ENCODE assay signal across 21 mouse cellular contexts in genomic region chr2:170748901-170749300, GRCm38 (mm10). TPM values are rescaled to one million over a fixed set of nuclear protein-coding genes. Genes with fewer than 3 reads are reported as not detected.
DNase-seq lines count a peak whose midpoint lies in the region; ATAC-seq and TF ChIP-seq lines count a peak whose summit lies in the region.
"Had no signal": no experiment of that assay in that cellular context is flagged by ENCODE, and none has a peak within 500 bp of the region (broad histone marks: within the 10 kb centered on the region; RNA-seq: fewer than 3 reads in every experiment).

No protein-coding gene starts in this region.

- H3K4me3 ChIP-seq in hindbrain, embryonic 13.5 days, result no peak overlapping the region
- no peak overlapping the region for H3K4me3 ChIP-seq in hindbrain, embryonic 10.5 days
- no peak overlapping the region for H3K4me3 ChIP-seq in midbrain, postnatal 0 days (ENCODE audit: low read depth, low read length)
- no peak overlapping the region for H3K4me3 ChIP-seq in midbrain, embryonic 13.5 days (replicated peaks)
- no peak overlapping the region for H3K4me3 ChIP-seq in hindbrain, postnatal 0 days (ENCODE audit: low read length)
- no peak overlapping the region for H3K4me3 ChIP-seq in kidney, embryonic 16.5 days (ENCODE audit: low read length)
- H3K4me3 ChIP-seq: embryonic facial prominence, embryonic 10.5 days; heart, embryonic 13.5 days had no signal

- DNase-seq in cerebellum, postnatal 14 days, result peak; percentile 61
- DNase-seq in cerebellum, postnatal 36 days, result no peak
- DNase-seq in hindbrain, embryonic 10.5 days (ENCODE audit: low spot score), result no peak
- peak; percentile 42 for DNase-seq in midbrain, postnatal 0 days (ENCODE audit: low spot score)
- peak; percentile 52 for DNase-seq in hindbrain, postnatal 0 days (ENCODE audit: low spot score)
- DNase-seq: adrenal gland, adult 2 months; adrenal gland, postnatal 25 days; cerebellum, adult 2 months; gastrocnemius, postnatal 36 days; heart, adult 11 months; heart, postnatal 36 days; kidney, adult 2 months had no signal

- H3K27me3 ChIP-seq in hindbrain, embryonic 13.5 days, result no peaks in the 10 kb centered on the region
- H3K27me3 ChIP-seq in hindbrain, embryonic 10.5 days (ENCODE audit: insufficient read depth, poor library complexity, severe bottlenecking), result no peaks in the 10 kb centered on the region
- no peaks in the 10 kb centered on the region for H3K27me3 ChIP-seq in midbrain, postnatal 0 days (ENCODE audit: insufficient read depth, low read length)
- no peaks in the 10 kb centered on the region for H3K27me3 ChIP-seq in midbrain, embryonic 13.5 days
- H3K27me3 ChIP-seq in hindbrain, postnatal 0 days (ENCODE audit: insufficient read depth, low read length), result no peaks in the 10 kb centered on the region
- no peaks in the 10 kb centered on the region for H3K27me3 ChIP-seq in kidney, embryonic 16.5 days (ENCODE audit: insufficient read depth, low read length)
- H3K27me3 ChIP-seq: heart, embryonic 13.5 days; Patski had no signal

- H3K36me3 ChIP-seq in hindbrain, embryonic 13.5 days, result no peaks in the 10 kb centered on the region
- H3K36me3 ChIP-seq in hindbrain, embryonic 10.5 days, result no peaks in the 10 kb centered on the region
- no peaks in the 10 kb centered on the region for H3K36me3 ChIP-seq in midbrain, postnatal 0 days (ENCODE audit: insufficient read depth, low read length)
- H3K36me3 ChIP-seq in midbrain, embryonic 13.5 days, result no peaks in the 10 kb centered on the region
- no peaks in the 10 kb centered on the region for H3K36me3 ChIP-seq in hindbrain, postnatal 0 days (ENCODE audit: insufficient read depth, low read length)
- no peaks in the 10 kb centered on the region for H3K36me3 ChIP-seq in kidney, embryonic 16.5 days (ENCODE audit: insufficient read depth, low read length)
- H3K36me3 ChIP-seq: embryonic facial prominence, embryonic 10.5 days; heart, embryonic 13.5 days had no signal

- no peak for TF ChIP-seq CTCF in midbrain, postnatal 0 days (IDR thresholded peaks at IDR 0.05)
- TF ChIP-seq CTCF in hindbrain, postnatal 0 days (IDR thresholded peaks at IDR 0.05; ENCODE audit: low read depth), result no peak

- no peaks in the 10 kb centered on the region for H3K9me3 ChIP-seq in hindbrain, embryonic 13.5 days
- peaks cover 4% of the 10 kb centered on the region; the same call in 1 of the 2 replicates for H3K9me3 ChIP-seq in hindbrain, embryonic 10.5 days
- H3K9me3 ChIP-seq in midbrain, postnatal 0 days (ENCODE audit: low read length), result no peaks in the 10 kb centered on the region
- no peaks in the 10 kb centered on the region for H3K9me3 ChIP-seq in midbrain, embryonic 13.5 days
- no peaks in the 10 kb centered on the region for H3K9me3 ChIP-seq in hindbrain, postnatal 0 days (ENCODE audit: low read length)
- no peaks in the 10 kb centered on the region for H3K9me3 ChIP-seq in kidney, embryonic 16.5 days (ENCODE audit: low read length)

- H3K9ac ChIP-seq in hindbrain, embryonic 13.5 days, result no peak overlapping the region
- no peak overlapping the region for H3K9ac ChIP-seq in midbrain, postnatal 0 days (replicated peaks; ENCODE audit: low read length, poor library complexity, severe bottlenecking)
- H3K9ac ChIP-seq in midbrain, embryonic 13.5 days (replicated peaks), result no peak overlapping the region
- H3K9ac ChIP-seq in hindbrain, postnatal 0 days (replicated peaks; ENCODE audit: low read length), result no peak overlapping the region
- no peak overlapping the region for H3K9ac ChIP-seq in kidney, embryonic 16.5 days (replicated peaks; ENCODE audit: low read length)
- H3K9ac ChIP-seq: heart, embryonic 13.5 days had no signal

- 74% methylated on average over 3 of the region's 3 CpGs for WGBS in hindbrain, embryonic 13.5 days
- 89% methylated on average over 3 of the region's 3 CpGs for WGBS in hindbrain, embryonic 10.5 days
- 64% methylated on average over 3 of the region's 3 CpGs for WGBS in midbrain, postnatal 0 days
- WGBS in midbrain, embryonic 13.5 days, result 73% methylated on average over 3 of the region's 3 CpGs
- WGBS in hindbrain, postnatal 0 days, result 40% methylated on average over 3 of the region's 3 CpGs
- WGBS in kidney, embryonic 16.5 days, result 79% methylated on average over 3 of the region's 3 CpGs

- H3K4me2 ChIP-seq in hindbrain, embryonic 13.5 days, result no peak overlapping the region
- no peak overlapping the region for H3K4me2 ChIP-seq in midbrain, postnatal 0 days (ENCODE audit: low read depth, low read length, poor library complexity, severe bottlenecking)
- H3K4me2 ChIP-seq in midbrain, embryonic 13.5 days (replicated peaks), result no peak overlapping the region
- no peak overlapping the region for H3K4me2 ChIP-seq in hindbrain, postnatal 0 days (ENCODE audit: low read depth, low read length)
- no peak overlapping the region for H3K4me2 ChIP-seq in kidney, embryonic 16.5 days (replicated peaks; ENCODE audit: low read depth, low read length)
- H3K4me2 ChIP-seq: heart, embryonic 13.5 days had no signal

- H3K4me1 ChIP-seq in hindbrain, embryonic 13.5 days (replicated peaks), result peaks cover 16% of the 10 kb centered on the region
- H3K4me1 ChIP-seq in hindbrain, embryonic 10.5 days (replicated peaks), result peaks cover 9% of the 10 kb centered on the region; the same call in 1 of the 2 replicates
- no peaks in the 10 kb centered on the region for H3K4me1 ChIP-seq in midbrain, postnatal 0 days (ENCODE audit: insufficient read depth, low read length)
- peaks cover 13% of the 10 kb centered on the region for H3K4me1 ChIP-seq in midbrain, embryonic 13.5 days (replicated peaks)
- peaks cover 6% of the 10 kb centered on the region for H3K4me1 ChIP-seq in hindbrain, postnatal 0 days (ENCODE audit: insufficient read depth, low read length)
- no peaks in the 10 kb centered on the region for H3K4me1 ChIP-seq in kidney, embryonic 16.5 days (ENCODE audit: insufficient read depth, low read length)

- 0 out of 2 replicates have a peak, but pooled peaks have one; percentile 43 for ATAC-seq in hindbrain, embryonic 13.5 days (ENCODE audit: low FRiP score)
- ATAC-seq in midbrain, postnatal 0 days (ENCODE audit: low FRiP score), result no peak
- no peak for ATAC-seq in midbrain, embryonic 13.5 days
- ATAC-seq in hindbrain, postnatal 0 days, result no peak
- ATAC-seq in kidney, embryonic 16.5 days (ENCODE audit: low FRiP score, low TSS enrichment), result no peak
- ATAC-seq: intestine, embryonic 16.5 days; Patski had no signal

- peak overlapping the region; percentile 19; the same call in 1 of the 2 replicates for H3K27ac ChIP-seq in hindbrain, embryonic 13.5 days
- H3K27ac ChIP-seq in hindbrain, embryonic 10.5 days, result no peak overlapping the region
- no peak overlapping the region for H3K27ac ChIP-seq in midbrain, postnatal 0 days (ENCODE audit: low read depth, low read length)
- H3K27ac ChIP-seq in midbrain, embryonic 13.5 days, result no peak overlapping the region
- no peak overlapping the region for H3K27ac ChIP-seq in hindbrain, postnatal 0 days
- H3K27ac ChIP-seq in kidney, embryonic 16.5 days (ENCODE audit: low read length), result no peak overlapping the region
- H3K27ac ChIP-seq: embryonic facial prominence, embryonic 10.5 days; heart, embryonic 13.5 days had no signal

RNA-seq across cellular contexts. Expression of gene Dok5, which starts 17.3 kb away (rescaled TPM):
- 63.7 and 64.6 TPM in 2 replicates for polyA plus RNA-seq in hindbrain, embryonic 13.5 days (2015; fragmentation: Nextera tagmentation; extraction: Ambion mirVana)
- 8.5 and 12.7 TPM in 2 replicates for polyA plus RNA-seq in hindbrain, embryonic 10.5 days (2016; fragmentation: Nextera tagmentation; extraction: Ambion mirVana)
- total RNA-seq in midbrain, postnatal 0 days (2014; rRNA removed), result 27.0 and 29.3 TPM in 2 replicates
- 35.2 and 36.9 TPM in 2 replicates for polyA plus RNA-seq in midbrain, postnatal 0 days (2015; fragmentation: Nextera tagmentation; extraction: Ambion mirVana)
- polyA plus RNA-seq in midbrain, embryonic 13.5 days (2015; fragmentation: Nextera tagmentation; extraction: Ambion mirVana), result 41.1 and 42.7 TPM in 2 replicates
- 29.7 and 34.9 TPM in 2 replicates for total RNA-seq in hindbrain, postnatal 0 days (2014; rRNA removed)
- polyA plus RNA-seq in hindbrain, postnatal 0 days (2015; fragmentation: Nextera tagmentation; extraction: Ambion mirVana), result 32.6 and 38.0 TPM in 2 replicates
- 1.6 and 1.7 TPM in 2 replicates for polyA plus RNA-seq in kidney, embryonic 16.5 days (2015; fragmentation: Nextera tagmentation; extraction: Ambion mirVana)
- total RNA-seq: MEL had no signal
- polyA plus RNA-seq: C2C12, Patski had no signal

Comparison
In these comparisons a context has a peak if more than half of its experiments do, and no peak if none do; other contexts are left out.
1. DNase-seq: peak in cerebellum, postnatal 14 days (2 of 2), midbrain, postnatal 0 days (single experiment) and hindbrain, postnatal 0 days (single experiment); none in cerebellum, postnatal 36 days (0 of 2) and hindbrain, embryonic 10.5 days (single experiment).